Mouse (Mus musculus) spleen, adult 2 months (tissue): Measurements from ENCODE around the gene Ccdc69. TPM values are rescaled to one million over a fixed set of nuclear protein-coding genes. Genes with fewer than 3 reads are reported as not detected.

Experiments
- DNase-seq, 2 experiments: peaks; one replicate each; pipeline versions ENCODE4 v3.0.0 to v3.0.0-alpha.2; 2012 to 2021; ENCODE audit warnings: low spot score in 2 of 2, low read depth in 1 of 2
- H3K27ac ChIP-seq: fragments of 200-500 bp; 2 replicates; pipeline ENCODE4 v1.5.1; 2012; ENCODE audit warnings: low read length, inconsistent platforms; ENCODE audit not compliant: insufficient read depth
- H3K27me3 ChIP-seq: fragments of 200-500 bp; 2 replicates; pipeline ENCODE4 v1.6.1; 2012; ENCODE audit warnings: mild to moderate bottlenecking, moderate library complexity, low read length, inconsistent platforms; ENCODE audit not compliant: control insufficient read depth, insufficient read depth
- H3K36me3 ChIP-seq: fragments of 200-500 bp; 2 replicates; pipeline ENCODE4 v1.6.1; 2012; ENCODE audit warnings: mild to moderate bottlenecking, low read length, inconsistent platforms; ENCODE audit not compliant: control insufficient read depth, insufficient read depth
- H3K4me1 ChIP-seq: fragments of 200-500 bp; 2 replicates; pipeline ENCODE4 v1.6.1; 2011; ENCODE audit warnings: inconsistent platforms; ENCODE audit not compliant: control insufficient read depth, insufficient read depth, insufficient read length
- H3K4me3 ChIP-seq: fragments of 200-500 bp; 2 replicates; pipeline ENCODE4 v1.5.1; 2011; ENCODE audit warnings: mild to moderate bottlenecking, inconsistent platforms; ENCODE audit not compliant: insufficient read depth, insufficient read length; ENCODE audit errors: extremely low read depth
- CTCF ChIP-seq: fragments of 200-500 bp; IDR thresholded peaks from 2 replicates; pipeline ENCODE4 v1.5.1; 2011; ENCODE audit warnings: mild to moderate bottlenecking, inconsistent platforms; ENCODE audit not compliant: insufficient read depth, insufficient read length, insufficient replicate concordance; ENCODE audit errors: extremely low read depth
- POLR2A ChIP-seq: fragments of 200-500 bp; IDR thresholded peaks from 2 replicates; pipeline ENCODE4 v1.6.1; 2011; ENCODE audit warnings: low read depth, low read length, inconsistent platforms
- WGBS: fragments of 180-500 bp; shearing (Covaris S2); methylation state at CpG from one replicate; pipeline ENCODE4 v1.1.7; 2018; 5-methylcytosine and 5-hydroxymethylcytosine counted together
- polyA plus RNA-seq: library from polyadenylated mRNA; depleted of rRNA; stranded (reverse); fragments of >200 nt; gene quantifications from 2 replicates; pipeline ENCODE4 v1.2.3, GENCODE M21; 2012

The Ccdc69 gene
- polyA plus RNA-seq, 1 experiment: 10.6 TPM

DNA sequence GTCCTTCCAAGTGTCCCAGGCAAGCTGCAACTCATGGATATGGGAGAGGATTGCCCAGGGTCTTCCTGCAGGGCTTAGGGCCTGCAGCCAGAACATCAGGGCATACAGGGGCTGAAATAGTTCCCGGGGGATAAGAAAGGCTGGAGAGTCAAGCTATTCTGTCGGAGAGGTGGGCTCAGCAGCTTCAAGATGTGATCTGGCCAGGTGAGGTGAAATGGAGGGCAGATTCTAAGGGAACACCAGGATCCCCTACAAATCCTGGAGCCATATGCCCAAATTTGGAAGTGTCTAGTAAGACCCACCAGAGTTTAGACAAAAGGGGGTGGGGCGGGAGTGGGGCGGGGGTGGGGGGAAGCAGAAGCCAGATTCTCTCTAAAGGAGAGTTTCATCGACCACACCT lies 45.6 kb downstream of the Ccdc69 start:
- no peaks in the 10 kb centered on the region for H3K36me3 ChIP-seq
- 6% methylated on average over 5 of the region's 5 CpGs for WGBS
- TF ChIP-seq POLR2A (no peak), CTCF (no peak)
- H3K4me1 ChIP-seq: peaks cover 18% of the 10 kb centered on the region
- H3K27ac ChIP-seq: peak overlapping the region; percentile 72
- peak overlapping the region; percentile 84; the same call in 1 of the 2 replicates for H3K4me3 ChIP-seq
- no peak for DNase-seq
- H3K27me3 ChIP-seq: no peaks in the 10 kb centered on the region

- Histone ChIP-seq H3K4me3 (peak overlapping the region; percentile 84; the same call in 1 of the 2 replicates), H3K27me3 (no peaks in the 10 kb centered on the region), H3K36me3 (no peaks in the 10 kb centered on the region), H3K4me1 (peaks cover 18% of the 10 kb centered on the region), H3K27ac (peak overlapping the region; percentile 71)
- no peak for DNase-seq
- TF ChIP-seq CTCF (no peak), POLR2A (no peak)
- 0% methylated on average over 2 of the region's 4 CpGs for WGBS
Measured at GRCm38 (mm10) chr11:55031991-55032280, 46.0 kb downstream of the Ccdc69 start.

DNA sequence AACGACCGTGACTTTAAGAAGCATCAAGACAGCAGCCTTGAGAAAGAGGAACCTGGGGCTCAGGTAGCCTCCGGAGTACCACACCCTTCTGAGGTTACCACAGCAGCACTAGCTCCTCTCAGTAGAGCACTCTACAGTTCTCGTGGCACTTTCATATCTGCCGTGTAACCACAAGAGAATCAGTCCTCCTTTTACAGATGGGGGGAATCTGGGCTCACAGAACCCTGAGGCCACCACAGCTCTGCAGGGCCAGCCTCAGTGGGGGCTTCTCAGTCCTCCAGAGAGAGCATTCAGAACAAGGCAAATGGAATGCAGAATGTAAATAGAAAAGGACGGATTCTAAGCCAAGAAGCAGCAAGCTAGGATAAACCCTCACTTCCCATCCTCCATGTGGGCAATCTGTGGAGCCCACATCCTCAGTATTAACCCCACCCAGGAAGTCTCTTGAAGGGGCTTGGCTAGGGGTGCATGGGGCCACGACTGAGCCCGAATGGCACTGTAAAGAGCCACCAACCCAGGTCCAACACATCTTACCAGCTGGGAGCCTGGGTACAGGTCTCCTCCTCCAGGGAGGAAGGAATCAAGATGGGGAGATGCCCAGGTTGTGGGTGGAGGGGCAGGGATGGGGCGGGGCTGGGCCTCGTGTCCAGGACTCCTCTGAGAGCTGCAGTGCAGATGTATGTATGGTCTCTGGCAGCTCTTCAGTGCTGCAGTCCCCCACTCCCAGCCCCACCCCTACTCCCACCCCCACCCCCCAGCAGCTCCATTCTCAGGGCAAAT lies 46.5 kb downstream of the Ccdc69 start:
- TF ChIP-seq CTCF: no peak
- TF ChIP-seq POLR2A: no peak
- peak; percentile 30 to 57 for DNase-seq
- H3K4me3 ChIP-seq: peak overlapping the region; percentile 34; the same call in 1 of the 2 replicates

DNA sequence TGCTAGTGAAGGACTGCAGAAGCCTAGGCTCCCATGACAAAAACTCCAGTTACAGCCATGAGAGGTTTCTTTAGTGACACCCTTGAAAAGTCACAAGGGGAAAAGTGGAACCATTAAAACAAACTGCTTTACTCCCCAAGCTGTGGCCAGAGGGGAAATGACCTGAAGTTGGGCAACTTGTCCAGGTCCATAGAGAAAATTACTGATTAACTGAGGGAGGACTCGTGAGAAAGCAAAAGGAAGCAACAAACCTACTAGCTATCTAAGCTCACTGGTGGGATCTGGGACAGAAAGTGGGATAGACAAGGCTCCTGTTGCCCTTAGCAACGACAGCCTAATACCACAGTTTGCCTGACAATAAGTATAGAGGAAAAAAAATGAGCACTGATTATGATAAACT lies 49.4 kb downstream of the Ccdc69 start:
- 74% methylated on average over 2 of the region's 2 CpGs for WGBS
- no peak for DNase-seq
- TF ChIP-seq POLR2A (no peak), CTCF (no peak)
- Histone ChIP-seq H3K27me3 (no peaks in the 10 kb centered on the region), H3K4me3 (no peak overlapping the region), H3K4me1 (peaks cover 20% of the 10 kb centered on the region), H3K36me3 (0 out of 2 replicates have a peak, but pooled peaks cover 2% of the 10 kb centered on the region), H3K27ac (no peak overlapping the region)

More for the DNA sequence above, 46.5 kb downstream of the Ccdc69 start:
- WGBS: 15% methylated on average over 10 of the region's 10 CpGs
- peak overlapping the region; percentile 77 for H3K27ac ChIP-seq
- H3K4me1 ChIP-seq: peaks cover 19% of the 10 kb centered on the region
- no peaks in the 10 kb centered on the region for H3K27me3 ChIP-seq
- H3K36me3 ChIP-seq: no peaks in the 10 kb centered on the region

GRCm38 (mm10) chr11:55027204-55027855 lies 50.6 kb downstream of the Ccdc69 start:
- H3K36me3 ChIP-seq: 0 out of 2 replicates have a peak, but pooled peaks cover 2% of the 10 kb centered on the region
- H3K27me3 ChIP-seq: no peaks in the 10 kb centered on the region
- 65% methylated on average over 2 of the region's 2 CpGs for WGBS
- no peak overlapping the region for H3K4me3 ChIP-seq
- DNase-seq: no peak
- no peak overlapping the region for H3K27ac ChIP-seq
- peaks cover 28% of the 10 kb centered on the region; the same call in 1 of the 2 replicates for H3K4me1 ChIP-seq
- TF ChIP-seq CTCF (no peak), POLR2A (no peak)

- no peak for DNase-seq
- no peak overlapping the region for H3K4me3 ChIP-seq
- TF ChIP-seq CTCF (no peak), POLR2A (no peak)
- no peaks in the 10 kb centered on the region for H3K27me3 ChIP-seq
- H3K36me3 ChIP-seq: peaks cover 3% of the 10 kb centered on the region; the same call in 1 of the 2 replicates
- H3K4me1 ChIP-seq: peaks cover 27% of the 10 kb centered on the region; the same call in 1 of the 2 replicates
- 79% methylated on average over 4 of the region's 4 CpGs for WGBS
- H3K27ac ChIP-seq: no peak overlapping the region
Measured at GRCm38 (mm10) chr11:55025896-55026295, 52.0 kb downstream of the Ccdc69 start.
